Mouse (Mus musculus) cortical plate, adult 2 months (tissue): ENCODE results near the gene Zmynd11.

ENCODE experiments used
- CTCF ChIP-seq: fragments of 200-500 bp; IDR thresholded peaks from 2 replicates; pipeline ENCODE4 v1.5.1; 2011; ENCODE audit warnings: mild to moderate bottlenecking, control low read depth, low read length; ENCODE audit not compliant: insufficient read depth; ENCODE audit errors: extremely low read depth
- POLR2A ChIP-seq: fragments of 200-500 bp; IDR thresholded peaks from 2 replicates; pipeline ENCODE4 v1.6.1; 2011; ENCODE audit warnings: mild to moderate bottlenecking, low read length, control low read depth; ENCODE audit not compliant: insufficient read depth; ENCODE audit errors: extremely low read depth

DNA sequence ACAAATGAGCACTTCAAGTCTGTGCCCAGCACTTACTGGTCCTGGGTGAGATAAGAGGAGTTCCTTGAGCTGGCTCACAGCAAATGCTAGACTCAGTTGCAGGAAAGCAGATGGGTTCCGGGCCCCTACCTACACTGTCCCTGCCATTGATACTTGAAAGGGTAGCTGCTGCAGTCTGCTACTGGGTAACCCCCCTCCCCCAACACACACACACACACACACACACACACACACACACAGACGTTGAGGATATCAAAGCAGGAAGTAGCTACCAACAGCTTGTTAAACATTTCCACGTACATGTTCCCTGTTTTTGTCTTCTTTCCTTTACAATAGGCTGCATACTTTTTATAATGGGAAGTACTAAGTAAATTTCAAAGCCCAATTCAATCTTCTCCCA lies 127.2 kb downstream of the Zmynd11 start:
- TF ChIP-seq POLR2A (no peak), CTCF (no peak)
